Mouse (Mus musculus) limb, embryonic 13.5 days (tissue): ENCODE data around the gene Dclk3. TPM values are rescaled to one million over a fixed set of nuclear protein-coding genes. Genes with fewer than 3 reads are reported as not detected.

Experiments
- ATAC-seq: fragments of 200-750 bp; cut with Nextera tagmentation; 2 replicates; pipeline ENCODE4 v1.8.0; 2017; ENCODE audit warnings: low read depth, moderate number of reproducible peaks, moderate TSS enrichment; ENCODE audit not compliant: low FRiP score
- H3K27ac ChIP-seq: fragments of 300-500 bp; sonication (generic); 2 replicates; pipeline ENCODE4 v1.5.1; 2015; ENCODE audit warnings: inconsistent platforms, mild to moderate bottlenecking, moderate library complexity
- H3K27me3 ChIP-seq: fragments of 300-500 bp; sonication (generic); 2 replicates; pipeline ENCODE4 v1.6.1; 2015; ENCODE audit warnings: mild to moderate bottlenecking, inconsistent platforms
- H3K36me3 ChIP-seq: fragments of 300-500 bp; sonication (generic); 2 replicates; pipeline ENCODE4 v1.6.1; 2015; ENCODE audit warnings: inconsistent platforms, mild to moderate bottlenecking, moderate library complexity
- H3K4me1 ChIP-seq: fragments of 300-500 bp; sonication (generic); 2 replicates; pipeline ENCODE4 v1.6.1; 2015; ENCODE audit warnings: inconsistent platforms
- H3K4me2 ChIP-seq: fragments of 300-500 bp; sonication (generic); replicated peaks from 2 replicates; pipeline ENCODE4 v1.6.1; 2015; ENCODE audit warnings: inconsistent platforms, mild to moderate bottlenecking, moderate library complexity
- H3K4me3 ChIP-seq: fragments of 300-500 bp; sonication (generic); 2 replicates; pipeline ENCODE4 v1.5.1; 2015; ENCODE audit warnings: moderate library complexity, mild to moderate bottlenecking, inconsistent platforms
- H3K9ac ChIP-seq: fragments of 300-500 bp; sonication (generic); 2 replicates; pipeline ENCODE4 v1.6.1; 2015; ENCODE audit warnings: mild to moderate bottlenecking, inconsistent platforms
- H3K9me3 ChIP-seq: fragments of 300-500 bp; sonication (generic); 2 replicates; pipeline ENCODE4 v1.6.1; 2016; ENCODE audit warnings: inconsistent platforms
- WGBS: fragments of 180-500 bp; shearing (Covaris S2); methylation state at CpG from one replicate; pipeline ENCODE4 v1.1.7; 2015; 5-methylcytosine and 5-hydroxymethylcytosine counted together
- polyA plus RNA-seq: library from polyadenylated mRNA; unstranded; fragments of >200 nt; fragmentation: Nextera tagmentation; extraction: Ambion mirVana; gene quantifications from 2 replicates; pipeline ENCODE4 v1.2.1, GENCODE M21; 2015

Dclk3 gene
- polyA plus RNA-seq, 1 experiment from 2014 or later = 0.46 TPM

GRCm38 (mm10) chr9:111412471-111413160 is 26.3 kb upstream of the Dclk3 start:
- Histone ChIP-seq H3K4me3 (no peak overlapping the region), H3K9me3 (no peaks in the 10 kb centered on the region), H3K4me2 (no peak overlapping the region), H3K27me3 (no peaks in the 10 kb centered on the region), H3K4me1 (peaks cover 6% of the 10 kb centered on the region; the same call in 1 of the 2 replicates), H3K9ac (no peak overlapping the region), H3K36me3 (no peaks in the 10 kb centered on the region), H3K27ac (no peak overlapping the region)
- ATAC-seq = peak; percentile 26; the same call in 1 of the 2 replicates
- whole genome bisulfite sequencing = 67% methylated on average over 16 of the region's 16 CpGs

GRCm38 (mm10) chr9:111421862-111422261 is 17.0 kb upstream of the Dclk3 start:
- no peak for ATAC-seq
- Histone ChIP-seq H3K27ac (no peak overlapping the region), H3K27me3 (no peaks in the 10 kb centered on the region), H3K36me3 (no peaks in the 10 kb centered on the region), H3K4me1 (no peaks in the 10 kb centered on the region), H3K9ac (no peak overlapping the region), H3K4me3 (no peak overlapping the region), H3K4me2 (no peak overlapping the region), H3K9me3 (no peaks in the 10 kb centered on the region)
- WGBS = 78% methylated on average over 2 of the region's 2 CpGs

GRCm38 (mm10) chr9:111422567-111422966 is 16.3 kb upstream of the Dclk3 start:
- no peak overlapping the region for H3K27ac ChIP-seq
- H3K4me3 ChIP-seq = no peak overlapping the region
- no peaks in the 10 kb centered on the region for H3K27me3 ChIP-seq
- H3K4me2 ChIP-seq = no peak overlapping the region
- 60% methylated on average over 5 of the region's 5 CpGs for WGBS
- no peak for ATAC-seq
- no peaks in the 10 kb centered on the region for H3K9me3 ChIP-seq
- no peaks in the 10 kb centered on the region for H3K36me3 ChIP-seq
- H3K9ac ChIP-seq = no peak overlapping the region
- no peaks in the 10 kb centered on the region for H3K4me1 ChIP-seq

GRCm38 (mm10) chr9:111425113-111425512 is 13.8 kb upstream of the Dclk3 start:
- no peak for ATAC-seq

GRCm38 (mm10) chr9:111425952-111426351 is 12.9 kb upstream of the Dclk3 start:
- H3K27me3 ChIP-seq = no peaks in the 10 kb centered on the region
- WGBS = 84% methylated on average over 4 of the region's 4 CpGs
- H3K9me3 ChIP-seq = no peaks in the 10 kb centered on the region
- no peak overlapping the region for H3K9ac ChIP-seq
- no peak for ATAC-seq
- H3K4me1 ChIP-seq = no peaks in the 10 kb centered on the region
- no peaks in the 10 kb centered on the region for H3K36me3 ChIP-seq
- no peak overlapping the region for H3K4me2 ChIP-seq
- H3K4me3 ChIP-seq = no peak overlapping the region
- H3K27ac ChIP-seq = no peak overlapping the region

More at GRCm38 (mm10) chr9:111425113-111425512, 13.8 kb upstream of the Dclk3 start:
- Histone ChIP-seq H3K9ac (no peak overlapping the region), H3K9me3 (no peaks in the 10 kb centered on the region), H3K4me1 (no peaks in the 10 kb centered on the region), H3K27ac (no peak overlapping the region), H3K36me3 (no peaks in the 10 kb centered on the region), H3K4me2 (no peak overlapping the region), H3K27me3 (no peaks in the 10 kb centered on the region), H3K4me3 (no peak overlapping the region)
- WGBS = 72% methylated on average over 6 of the region's 6 CpGs

GRCm38 (mm10) chr9:111427891-111428555 is 10.9 kb upstream of the Dclk3 start:
- H3K9me3 ChIP-seq = no peaks in the 10 kb centered on the region
- no peaks in the 10 kb centered on the region for H3K27me3 ChIP-seq
- no peaks in the 10 kb centered on the region for H3K4me1 ChIP-seq
- no peak overlapping the region for H3K27ac ChIP-seq
- 86% methylated on average over 9 of the region's 9 CpGs for WGBS
- ATAC-seq = no peak
- no peaks in the 10 kb centered on the region for H3K36me3 ChIP-seq
- H3K4me3 ChIP-seq = no peak overlapping the region
- H3K9ac ChIP-seq = no peak overlapping the region
- no peak overlapping the region for H3K4me2 ChIP-seq

- Histone ChIP-seq H3K4me2 (no peak overlapping the region), H3K9ac (no peak overlapping the region), H3K27me3 (no peaks in the 10 kb centered on the region), H3K4me3 (no peak overlapping the region), H3K36me3 (no peaks in the 10 kb centered on the region), H3K4me1 (no peaks in the 10 kb centered on the region), H3K9me3 (no peaks in the 10 kb centered on the region), H3K27ac (no peak overlapping the region)
- WGBS = 80% methylated on average over 8 of the region's 8 CpGs
- no peak for ATAC-seq
These were observed 10.1 kb upstream of the Dclk3 start for GRCm38 (mm10) chr9:111428698-111429362.

GRCm38 (mm10) chr9:111429363-111429750 is 9.5 kb upstream of the Dclk3 start:
- Histone ChIP-seq H3K9me3 (no peaks in the 10 kb centered on the region), H3K36me3 (no peaks in the 10 kb centered on the region), H3K4me1 (no peaks in the 10 kb centered on the region), H3K9ac (no peak overlapping the region), H3K4me2 (no peak overlapping the region), H3K27me3 (no peaks in the 10 kb centered on the region), H3K4me3 (no peak overlapping the region), H3K27ac (no peak overlapping the region)
- WGBS = 64% methylated on average over 2 of the region's 2 CpGs
- ATAC-seq = no peak

- Histone ChIP-seq H3K9me3 (no peaks in the 10 kb centered on the region), H3K4me2 (no peak overlapping the region), H3K27me3 (peaks cover 36% of the 10 kb centered on the region), H3K27ac (no peak overlapping the region), H3K4me3 (no peak overlapping the region), H3K4me1 (peaks cover 8% of the 10 kb centered on the region), H3K36me3 (no peaks in the 10 kb centered on the region), H3K9ac (no peak overlapping the region)
- no peak for ATAC-seq
- WGBS = 82% methylated on average over 2 of the region's 2 CpGs
These were observed 3.5 kb upstream of the Dclk3 start for GRCm38 (mm10) chr9:111435429-111435828.

- no peak overlapping the region for H3K9ac ChIP-seq
- no peak overlapping the region for H3K27ac ChIP-seq
- H3K4me2 ChIP-seq = no peak overlapping the region
- H3K4me3 ChIP-seq = 0 out of 2 replicates have a peak overlapping the region, but pooled peaks have one; percentile 51
- 46% methylated on average over 8 of the region's 8 CpGs for WGBS
- peaks cover 46% of the 10 kb centered on the region for H3K27me3 ChIP-seq
- H3K4me1 ChIP-seq = peaks cover 8% of the 10 kb centered on the region
- no peaks in the 10 kb centered on the region for H3K9me3 ChIP-seq
- ATAC-seq = no peak
- H3K36me3 ChIP-seq = no peaks in the 10 kb centered on the region
These were observed 938 bp downstream of the Dclk3 start for GRCm38 (mm10) chr9:111439836-111440201.

- no peak overlapping the region for H3K4me3 ChIP-seq
These were observed 1.6 kb downstream of the Dclk3 start for GRCm38 (mm10) chr9:111440446-111440845.

GRCm38 (mm10) chr9:111441151-111441550 is 2.3 kb downstream of the Dclk3 start:
- ATAC-seq = no peak
- WGBS = 89% methylated on average over 2 of the region's 2 CpGs
- H3K36me3 ChIP-seq = no peaks in the 10 kb centered on the region
- H3K27ac ChIP-seq = no peak overlapping the region
- no peak overlapping the region for H3K4me2 ChIP-seq
- H3K4me3 ChIP-seq = no peak overlapping the region
- no peaks in the 10 kb centered on the region for H3K9me3 ChIP-seq
- H3K9ac ChIP-seq = no peak overlapping the region
- H3K4me1 ChIP-seq = peaks cover 8% of the 10 kb centered on the region
- peaks cover 46% of the 10 kb centered on the region for H3K27me3 ChIP-seq

More at GRCm38 (mm10) chr9:111440446-111440845, 1.6 kb downstream of the Dclk3 start:
- peaks cover 46% of the 10 kb centered on the region for H3K27me3 ChIP-seq
- no peak overlapping the region for H3K9ac ChIP-seq
- H3K9me3 ChIP-seq = no peaks in the 10 kb centered on the region
- H3K4me1 ChIP-seq = peaks cover 8% of the 10 kb centered on the region
- no peak for ATAC-seq
- 82% methylated on average over 6 of the region's 6 CpGs for WGBS
- H3K27ac ChIP-seq = no peak overlapping the region
- no peak overlapping the region for H3K4me2 ChIP-seq
- H3K36me3 ChIP-seq = no peaks in the 10 kb centered on the region
